Mouse (Mus musculus): ENCODE data around the gene Olfr1061. TPM values are rescaled to one million over a fixed set of nuclear protein-coding genes. Genes with fewer than 3 reads are reported as not detected.

Gene Olfr1061
- polyA plus RNA-seq, 1 experiment from 2014 or later, result not detected

Other genes with a start within 250 kb of the Olfr1061 start
- gene Olfr1043, start 246.5 kb downstream of the Olfr1061 start, polyA plus RNA-seq (2016; fragmentation: Nextera tagmentation; extraction: Ambion mirVana), result not detected in 2 replicates
- gene Olfr1044, start 236.2 kb downstream of the Olfr1061 start, polyA plus RNA-seq (2016; fragmentation: Nextera tagmentation; extraction: Ambion mirVana), result not detected in 2 replicates
- gene Olfr52, start 228.4 kb downstream of the Olfr1061 start, polyA plus RNA-seq (2016; fragmentation: Nextera tagmentation; extraction: Ambion mirVana), result not detected in 2 replicates
- gene Olfr1045, start 211.0 kb downstream of the Olfr1061 start, polyA plus RNA-seq (2016; fragmentation: Nextera tagmentation; extraction: Ambion mirVana), result not detected in 2 replicates
- not detected in 2 replicates for gene Olfr1046, start 194.7 kb downstream of the Olfr1061 start, polyA plus RNA-seq (2016; fragmentation: Nextera tagmentation; extraction: Ambion mirVana)
- gene Olfr1047, start 182.6 kb downstream of the Olfr1061 start, polyA plus RNA-seq (2016; fragmentation: Nextera tagmentation; extraction: Ambion mirVana), result not detected in 2 replicates
- not detected in 2 replicates for gene Olfr1048, start 173.8 kb downstream of the Olfr1061 start, polyA plus RNA-seq (2016; fragmentation: Nextera tagmentation; extraction: Ambion mirVana)
- not detected in 2 replicates for gene Olfr1049, start 155.7 kb downstream of the Olfr1061 start, polyA plus RNA-seq (2016; fragmentation: Nextera tagmentation; extraction: Ambion mirVana)
- gene Olfr1051, start 135.0 kb downstream of the Olfr1061 start, polyA plus RNA-seq (2016; fragmentation: Nextera tagmentation; extraction: Ambion mirVana), result not detected in 2 replicates
- gene Olfr1052, start 121.6 kb downstream of the Olfr1061 start, polyA plus RNA-seq (2016; fragmentation: Nextera tagmentation; extraction: Ambion mirVana), result not detected in 2 replicates
- gene Olfr1053, start 98.8 kb downstream of the Olfr1061 start, polyA plus RNA-seq (2016; fragmentation: Nextera tagmentation; extraction: Ambion mirVana), result not detected in 2 replicates
- not detected in 2 replicates for gene Olfr1054, start 78.6 kb downstream of the Olfr1061 start, polyA plus RNA-seq (2016; fragmentation: Nextera tagmentation; extraction: Ambion mirVana)
- gene Olfr1055, start 63.8 kb downstream of the Olfr1061 start, polyA plus RNA-seq (2016; fragmentation: Nextera tagmentation; extraction: Ambion mirVana), result not detected in 2 replicates
- gene Olfr1056, start 51.6 kb downstream of the Olfr1061 start, polyA plus RNA-seq (2016; fragmentation: Nextera tagmentation; extraction: Ambion mirVana), result not detected in 2 replicates
- gene Olfr1057, start 35.7 kb downstream of the Olfr1061 start, polyA plus RNA-seq (2016; fragmentation: Nextera tagmentation; extraction: Ambion mirVana), result not detected in 2 replicates
- gene Olfr1058, start 25.5 kb downstream of the Olfr1061 start, polyA plus RNA-seq (2016; fragmentation: Nextera tagmentation; extraction: Ambion mirVana), result not detected in 2 replicates
- not detected in 2 replicates for gene Olfr1062, start 12.7 kb upstream of the Olfr1061 start, polyA plus RNA-seq (2016; fragmentation: Nextera tagmentation; extraction: Ambion mirVana)
- not detected in 2 replicates for gene Olfr1065, start 36.5 kb upstream of the Olfr1061 start, polyA plus RNA-seq (2016; fragmentation: Nextera tagmentation; extraction: Ambion mirVana)
- gene Olfr1066, start 42.2 kb upstream of the Olfr1061 start, polyA plus RNA-seq (2016; fragmentation: Nextera tagmentation; extraction: Ambion mirVana), result not detected in 2 replicates
- not detected in 2 replicates for gene Olfr228, start 73.3 kb upstream of the Olfr1061 start, polyA plus RNA-seq (2016; fragmentation: Nextera tagmentation; extraction: Ambion mirVana)
- not detected in 2 replicates for gene Olfr1076, start 94.4 kb upstream of the Olfr1061 start, polyA plus RNA-seq (2016; fragmentation: Nextera tagmentation; extraction: Ambion mirVana)
- not detected in 2 replicates for gene Olfr1079, start 128.4 kb upstream of the Olfr1061 start, polyA plus RNA-seq (2016; fragmentation: Nextera tagmentation; extraction: Ambion mirVana)
- not detected in 2 replicates for gene Olfr1080, start 144.2 kb upstream of the Olfr1061 start, polyA plus RNA-seq (2016; fragmentation: Nextera tagmentation; extraction: Ambion mirVana)
- not detected in 2 replicates for gene Olfr1082, start 184.9 kb upstream of the Olfr1061 start, polyA plus RNA-seq (2016; fragmentation: Nextera tagmentation; extraction: Ambion mirVana)
- gene Olfr1084, start 225.7 kb upstream of the Olfr1061 start, polyA plus RNA-seq (2016; fragmentation: Nextera tagmentation; extraction: Ambion mirVana), result not detected in 2 replicates
- gene Olfr1085, start 248.0 kb upstream of the Olfr1061 start, polyA plus RNA-seq (2016; fragmentation: Nextera tagmentation; extraction: Ambion mirVana), result not detected in 2 replicates

Measured in embryonic facial prominence, embryonic 12.5 days (tissue).